Mouse (Mus musculus) forebrain, embryonic 12.5 days (tissue): Measurements from ENCODE around the gene Syne3. TPM values are rescaled to one million over a fixed set of nuclear protein-coding genes. Genes with fewer than 3 reads are reported as not detected.

Source experiments
- ATAC-seq: fragments of 200-750 bp; cut with Nextera tagmentation; 2 replicates; pipeline ENCODE4 v1.8.0; 2017; ENCODE audit warnings: moderate TSS enrichment; ENCODE audit not compliant: low FRiP score
- H3K27ac ChIP-seq: fragments of 300-500 bp; sonication (generic); 2 replicates; pipeline ENCODE4 v1.5.1; 2016; ENCODE audit warnings: mild to moderate bottlenecking
- H3K27me3 ChIP-seq: fragments of 300-500 bp; sonication (generic); 2 replicates; pipeline ENCODE4 v1.6.1; 2016; ENCODE audit warnings: mild to moderate bottlenecking
- H3K36me3 ChIP-seq: fragments of 300-500 bp; sonication (generic); replicated peaks from 2 replicates; pipeline ENCODE4 v1.6.1; 2016; ENCODE audit warnings: mild to moderate bottlenecking
- H3K4me1 ChIP-seq: fragments of 300-500 bp; sonication (generic); 2 replicates; pipeline ENCODE4 v1.6.1; 2016
- H3K4me2 ChIP-seq: fragments of 300-500 bp; sonication (generic); 2 replicates; pipeline ENCODE4 v1.6.1; 2016; ENCODE audit warnings: mild to moderate bottlenecking, moderate library complexity
- H3K4me3 ChIP-seq: fragments of 300-500 bp; sonication (generic); replicated peaks from 2 replicates; pipeline ENCODE4 v1.5.1; 2016; ENCODE audit warnings: mild to moderate bottlenecking
- H3K9ac ChIP-seq: fragments of 300-500 bp; sonication (generic); 2 replicates; pipeline ENCODE4 v1.6.1; 2016; ENCODE audit warnings: mild to moderate bottlenecking
- H3K9me3 ChIP-seq: fragments of 300-500 bp; sonication (generic); 2 replicates; pipeline ENCODE4 v1.6.1; 2016
- WGBS: fragments of 180-500 bp; shearing (Covaris S2); methylation state at CpG from one replicate; pipeline ENCODE4 v1.1.7; 2016; 5-methylcytosine and 5-hydroxymethylcytosine counted together
- polyA plus RNA-seq: library from polyadenylated mRNA; unstranded; fragments of >200 nt; fragmentation: Nextera tagmentation; extraction: Ambion mirVana; gene quantifications from 2 replicates; pipeline ENCODE4 v1.2.1, GENCODE M21; 2016

The Syne3 gene
- 0.13 and 0.14 TPM in 2 replicates for polyA plus RNA-seq

DNA sequence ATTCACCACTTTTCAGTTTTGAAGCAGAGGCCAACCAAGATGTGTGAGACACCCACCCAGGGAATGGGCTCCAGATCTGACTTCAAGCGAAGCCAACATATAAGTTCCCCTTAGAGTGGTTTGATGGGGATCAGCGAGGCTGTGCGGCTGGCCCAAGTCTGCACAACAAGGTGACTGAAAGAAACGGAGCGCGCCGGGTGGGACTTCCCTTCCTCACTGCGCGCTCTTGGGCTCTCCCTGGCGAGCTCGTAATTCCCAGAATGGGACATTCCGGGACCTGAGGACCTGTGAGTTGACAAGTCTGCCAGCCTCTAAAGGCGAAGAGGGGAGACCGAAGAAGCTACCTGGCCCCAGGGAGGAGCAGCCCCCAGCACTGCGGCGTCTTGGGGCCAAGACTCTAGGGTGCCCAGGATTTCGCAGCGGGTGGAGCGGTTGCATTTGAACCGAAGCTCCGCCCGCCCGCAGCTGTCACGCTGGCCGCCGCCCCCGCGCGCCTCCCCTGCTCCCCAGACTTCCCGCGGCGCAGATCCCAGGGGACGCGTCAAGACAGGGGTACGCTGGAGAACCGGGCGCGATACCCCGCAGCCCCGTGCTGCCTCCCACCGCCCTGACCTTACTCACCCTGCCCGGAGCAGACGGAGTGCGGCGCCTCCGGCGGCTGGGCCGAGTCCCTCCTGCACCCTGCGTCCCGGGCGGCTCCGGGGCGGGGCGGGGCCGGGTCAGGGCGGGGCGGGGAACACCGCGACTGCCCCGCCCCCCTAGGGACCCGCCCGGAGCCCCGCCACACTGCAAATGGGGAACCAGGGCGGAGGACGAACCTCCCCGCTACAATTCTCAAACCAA is at the start of gene Syne3:
Gene Syne3, minus strand, starts transcription at position 440 of the 843 bp plus-strand sequence.
- Histone ChIP-seq H3K4me3 (peak within 1 kb of the TSS; percentile 62), H3K36me3 (no peaks in the 10 kb centered on the region), H3K4me1 (peaks cover 22% of the 10 kb centered on the region), H3K9me3 (no peaks in the 10 kb centered on the region), H3K27ac (no peak within 1 kb of the TSS), H3K27me3 (peaks cover 54% of the 10 kb centered on the region), H3K4me2 (peak within 1 kb of the TSS; percentile 99), H3K9ac (peak within 1 kb of the TSS; percentile 65)
- under 1% methylated on average over 55 of the region's 66 CpGs for WGBS
- ATAC-seq, result peak; percentile 76

DNA sequence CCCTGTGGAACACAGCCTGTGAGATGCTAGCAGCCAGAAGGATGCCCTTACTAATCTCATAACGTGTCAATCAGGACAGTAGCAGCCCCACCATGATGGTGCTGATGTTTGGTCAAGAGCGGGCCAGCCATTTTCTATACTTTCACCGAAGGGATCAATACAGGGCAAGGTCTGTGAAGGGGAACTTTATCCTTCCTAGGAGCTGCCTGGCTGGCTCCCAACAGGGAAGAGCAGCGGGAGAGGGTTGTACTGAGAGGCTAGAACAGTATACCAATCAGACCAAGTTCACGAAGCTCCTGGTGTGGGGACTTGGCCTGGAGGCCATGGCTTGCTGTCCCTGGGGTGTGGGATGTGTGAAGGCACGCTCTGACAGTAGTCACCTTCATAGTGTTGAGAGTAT is 45.7 kb upstream of the Syne3 start:
- Histone ChIP-seq H3K4me1 (no peaks in the 10 kb centered on the region), H3K9me3 (no peaks in the 10 kb centered on the region), H3K4me3 (no peak overlapping the region), H3K27ac (no peak overlapping the region), H3K9ac (no peak overlapping the region), H3K36me3 (no peaks in the 10 kb centered on the region), H3K27me3 (no peaks in the 10 kb centered on the region), H3K4me2 (no peak overlapping the region)
- ATAC-seq, result no peak
- 79% methylated on average over 6 of the region's 6 CpGs for WGBS

GRCm38 (mm10) chr12:105054041-105054440 is 44.4 kb upstream of the Syne3 start:
- ATAC-seq, result no peak
- no peaks in the 10 kb centered on the region for H3K27me3 ChIP-seq
- WGBS, result 92% methylated on average over 15 of the region's 15 CpGs

DNA sequence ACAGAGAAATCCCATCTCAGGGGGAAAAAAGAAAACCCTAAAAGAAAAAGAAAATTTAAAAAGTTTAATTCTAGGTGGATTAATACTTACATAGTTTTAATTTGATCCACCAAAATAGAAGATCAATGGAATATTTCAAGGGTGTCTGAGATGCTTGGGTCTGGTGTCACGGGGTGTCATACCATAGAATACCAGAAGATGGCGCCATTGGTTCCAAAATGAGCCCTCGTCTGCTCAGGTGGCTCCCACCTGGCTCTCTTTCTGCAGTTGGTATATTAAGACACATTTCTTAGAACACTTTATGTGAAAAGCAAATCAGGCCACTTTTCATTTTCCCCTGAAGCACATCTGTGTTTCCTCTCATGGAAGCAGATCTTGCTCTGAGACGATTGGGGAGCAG is 41.3 kb upstream of the Syne3 start:
- WGBS, result 16% methylated on average over 4 of the region's 4 CpGs
- no peak overlapping the region for H3K4me2 ChIP-seq

More at GRCm38 (mm10) chr12:105054041-105054440, 44.4 kb upstream of the Syne3 start:
- Histone ChIP-seq H3K36me3 (no peaks in the 10 kb centered on the region), H3K9me3 (no peaks in the 10 kb centered on the region), H3K4me1 (no peaks in the 10 kb centered on the region), H3K9ac (no peak overlapping the region), H3K27ac (no peak overlapping the region), H3K4me3 (no peak overlapping the region), H3K4me2 (no peak overlapping the region)

DNA sequence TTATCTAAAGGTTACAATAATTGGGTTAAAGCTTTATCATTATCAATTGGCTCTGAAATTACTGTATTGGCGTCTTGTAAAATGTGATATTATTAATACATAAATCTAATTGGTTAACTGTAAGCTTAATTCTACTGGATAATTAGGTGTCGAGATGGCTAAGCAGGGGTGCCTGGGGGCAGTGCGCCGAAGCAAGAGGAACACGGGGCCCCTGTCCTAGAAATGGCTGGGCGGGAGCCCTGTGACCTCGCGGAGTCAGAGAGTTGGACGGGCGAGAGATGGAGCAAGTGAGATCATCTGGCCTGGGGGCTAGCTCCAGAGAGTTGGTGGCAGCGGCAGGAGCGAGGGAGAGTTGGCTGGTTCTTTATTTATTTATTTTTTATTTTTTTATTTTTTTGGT is 40.2 kb upstream of the Syne3 start:
- no peak overlapping the region for H3K9ac ChIP-seq
- H3K4me3 ChIP-seq, result no peak overlapping the region
- ATAC-seq, result no peak
- 84% methylated on average over 12 of the region's 12 CpGs for WGBS
- H3K4me2 ChIP-seq, result no peak overlapping the region
- H3K36me3 ChIP-seq, result no peaks in the 10 kb centered on the region
- 0 out of 2 replicates have a peak, but pooled peaks cover 5% of the 10 kb centered on the region for H3K9me3 ChIP-seq
- H3K4me1 ChIP-seq, result peaks cover 4% of the 10 kb centered on the region; the same call in 1 of the 2 replicates
- H3K27ac ChIP-seq, result no peak overlapping the region
- H3K27me3 ChIP-seq, result no peaks in the 10 kb centered on the region

More for the DNA sequence above, 41.3 kb upstream of the Syne3 start:
- Histone ChIP-seq H3K27me3 (no peaks in the 10 kb centered on the region), H3K4me1 (peaks cover 4% of the 10 kb centered on the region; the same call in 1 of the 2 replicates), H3K4me3 (no peak overlapping the region), H3K36me3 (no peaks in the 10 kb centered on the region), H3K9ac (no peak overlapping the region), H3K9me3 (0 out of 2 replicates have a peak, but pooled peaks cover 5% of the 10 kb centered on the region), H3K27ac (no peak overlapping the region)
- no peak for ATAC-seq

GRCm38 (mm10) chr12:105048301-105048863 is 38.8 kb upstream of the Syne3 start:
- Histone ChIP-seq H3K27me3 (no peaks in the 10 kb centered on the region), H3K9me3 (0 out of 2 replicates have a peak, but pooled peaks cover 5% of the 10 kb centered on the region), H3K36me3 (0 out of 2 replicates have a peak, but pooled peaks cover 2% of the 10 kb centered on the region), H3K4me1 (peaks cover 4% of the 10 kb centered on the region; the same call in 1 of the 2 replicates), H3K9ac (no peak overlapping the region), H3K4me3 (no peak overlapping the region), H3K27ac (no peak overlapping the region), H3K4me2 (no peak overlapping the region)
- ATAC-seq, result no peak
- WGBS, result 42% methylated on average over 17 of the region's 17 CpGs

- H3K9ac ChIP-seq, result no peak overlapping the region
- H3K4me1 ChIP-seq, result peaks cover 6% of the 10 kb centered on the region; the same call in 1 of the 2 replicates
- WGBS, result 91% methylated on average over 9 of the region's 9 CpGs
- no peak overlapping the region for H3K4me2 ChIP-seq
- 0 out of 2 replicates have a peak, but pooled peaks cover 5% of the 10 kb centered on the region for H3K9me3 ChIP-seq
- peaks cover 35% of the 10 kb centered on the region for H3K36me3 ChIP-seq
- H3K27ac ChIP-seq, result no peak overlapping the region
- H3K4me3 ChIP-seq, result no peak overlapping the region
- H3K27me3 ChIP-seq, result no peaks in the 10 kb centered on the region
- ATAC-seq, result no peak
These were observed 35.2 kb upstream of the Syne3 start for GRCm38 (mm10) chr12:105044775-105045174.

GRCm38 (mm10) chr12:105043081-105043480 is 33.5 kb upstream of the Syne3 start:
- Histone ChIP-seq H3K9me3 (0 out of 2 replicates have a peak, but pooled peaks cover 5% of the 10 kb centered on the region), H3K36me3 (peaks cover 35% of the 10 kb centered on the region), H3K27ac (no peak overlapping the region), H3K4me1 (0 out of 2 replicates have a peak, but pooled peaks cover 6% of the 10 kb centered on the region), H3K27me3 (no peaks in the 10 kb centered on the region), H3K9ac (no peak overlapping the region), H3K4me2 (no peak overlapping the region), H3K4me3 (no peak overlapping the region)
- 91% methylated on average over 5 of the region's 5 CpGs for WGBS
- ATAC-seq, result no peak

- H3K27me3 ChIP-seq, result no peaks in the 10 kb centered on the region
- no peak for ATAC-seq
- H3K4me2 ChIP-seq, result no peak overlapping the region
- 94% methylated on average over 7 of the region's 7 CpGs for WGBS
- H3K27ac ChIP-seq, result no peak overlapping the region
- peaks cover 6% of the 10 kb centered on the region; the same call in 1 of the 2 replicates for H3K4me1 ChIP-seq
- peaks cover 35% of the 10 kb centered on the region for H3K36me3 ChIP-seq
- no peak overlapping the region for H3K9ac ChIP-seq
- no peaks in the 10 kb centered on the region for H3K9me3 ChIP-seq
- no peak overlapping the region for H3K4me3 ChIP-seq
These were observed 31.3 kb upstream of the Syne3 start for GRCm38 (mm10) chr12:105040950-105041349.

DNA sequence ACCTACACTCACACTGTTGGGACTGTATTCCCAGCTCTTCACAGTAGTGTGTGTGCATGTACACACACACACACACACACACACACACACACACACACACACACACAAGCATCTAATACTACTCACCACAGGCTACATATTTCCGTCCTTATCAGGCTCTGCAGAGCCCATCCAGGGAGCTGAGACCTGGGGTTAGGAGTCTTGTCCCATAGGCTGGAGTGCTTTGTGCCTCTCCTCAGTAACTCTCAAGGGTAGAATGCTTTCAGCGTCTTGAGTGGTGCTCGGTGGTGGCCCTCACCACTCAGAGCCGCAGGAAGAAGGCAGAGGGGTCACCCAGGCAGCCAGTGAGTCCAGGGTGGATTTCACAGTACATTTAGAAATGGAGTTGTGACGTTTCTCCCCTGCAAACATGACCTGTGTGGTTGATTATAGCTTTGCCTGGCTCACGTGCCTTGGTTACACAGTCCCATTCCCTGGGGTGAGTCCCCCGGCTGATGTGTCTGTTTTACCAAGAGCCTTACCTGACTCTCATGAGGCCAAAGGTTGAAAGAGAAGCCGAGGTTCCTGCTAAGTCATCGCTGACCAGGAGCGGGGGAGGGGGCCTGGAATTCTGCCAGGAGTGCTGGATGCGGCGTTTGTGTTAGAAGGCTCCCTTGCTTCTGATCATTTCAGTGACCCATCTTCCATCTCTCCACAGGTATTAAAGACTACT is 30.1 kb upstream of the Syne3 start:
- Histone ChIP-seq H3K36me3 (peaks cover 35% of the 10 kb centered on the region), H3K9ac (no peak overlapping the region), H3K4me3 (no peak overlapping the region), H3K27ac (no peak overlapping the region; the same call in 1 of the 2 replicates), H3K27me3 (no peaks in the 10 kb centered on the region), H3K4me1 (peaks cover 17% of the 10 kb centered on the region), H3K9me3 (no peaks in the 10 kb centered on the region), H3K4me2 (no peak overlapping the region)
- 73% methylated on average over 12 of the region's 12 CpGs for WGBS
- ATAC-seq, result no peak

- 88% methylated on average over 7 of the region's 7 CpGs for WGBS
- no peak overlapping the region for H3K4me3 ChIP-seq
- no peaks in the 10 kb centered on the region for H3K9me3 ChIP-seq
- no peak overlapping the region for H3K4me2 ChIP-seq
- peak overlapping the region; percentile 21; the same call in 1 of the 2 replicates for H3K27ac ChIP-seq
- no peak overlapping the region for H3K9ac ChIP-seq
- ATAC-seq, result no peak
- H3K27me3 ChIP-seq, result no peaks in the 10 kb centered on the region
- H3K36me3 ChIP-seq, result peaks cover 35% of the 10 kb centered on the region
- H3K4me1 ChIP-seq, result peaks cover 25% of the 10 kb centered on the region
These were observed 29.3 kb upstream of the Syne3 start for GRCm38 (mm10) chr12:105038918-105039317.

- Histone ChIP-seq H3K36me3 (peaks cover 32% of the 10 kb centered on the region), H3K4me2 (no peak overlapping the region), H3K4me3 (no peak overlapping the region), H3K9ac (no peak overlapping the region), H3K27ac (0 out of 2 replicates have a peak overlapping the region, but pooled peaks have one; percentile 21), H3K27me3 (no peaks in the 10 kb centered on the region), H3K4me1 (peaks cover 32% of the 10 kb centered on the region), H3K9me3 (no peaks in the 10 kb centered on the region)
- no peak for ATAC-seq
- 88% methylated on average over 11 of the region's 11 CpGs for WGBS
These were observed 28.6 kb upstream of the Syne3 start for GRCm38 (mm10) chr12:105038211-105038610.
